Mouse (Mus musculus): ENCODE results near the gene Gm28510.
"Not testable (repeated sequence)": the region's sequence is repeated elsewhere in the genome, so short reads cannot be mapped to it uniquely, and the experiment has no call there.

Gene Gm28510

GRCm38 (mm10) chrY:10412437-10412836 is at the start of gene Gm28510:
TSS of gene Gm28510 (plus strand) at chrY:10412737.
- DNase-seq (ENCODE audit: low spot score): not testable (repeated sequence)

Measured in ovary, adult 18-20 months (tissue).